Mouse (Mus musculus): ENCODE data around the gene Tubgcp5. TPM values are rescaled to one million over a fixed set of nuclear protein-coding genes. Genes with fewer than 3 reads are reported as not detected.

Gene Tubgcp5
- polyA plus RNA-seq, 1 experiment from 2014 or later = 33.1 TPM

GRCm38 (mm10) chr7:55824468-55824867 lies 30.5 kb downstream of the Tubgcp5 start:
- Histone ChIP-seq H3K9me3 (replicated peaks) (no peaks in the 10 kb centered on the region), H3K4me1 (no peaks in the 10 kb centered on the region), H3K27me3 (ENCODE audit: low read depth, poor library complexity, severe bottlenecking) (no peaks in the 10 kb centered on the region), H3K36me3 (peaks cover 96% of the 10 kb centered on the region), H3K4me3 (no peak overlapping the region), H3K27ac (replicated peaks) (no peak overlapping the region)
- WGBS = 90% methylated on average over 5 of the region's 5 CpGs
- no peak for DNase-seq (ENCODE audit: low spot score)

GRCm38 (mm10) chr7:55827551-55827950 lies 33.6 kb downstream of the Tubgcp5 start:
- H3K36me3 ChIP-seq = peaks cover 92% of the 10 kb centered on the region
- no peak overlapping the region for H3K4me3 ChIP-seq
- no peaks in the 10 kb centered on the region for H3K4me1 ChIP-seq
- DNase-seq (ENCODE audit: low spot score) = no peak
- H3K27ac ChIP-seq (replicated peaks) = no peak overlapping the region
- 90% methylated on average over 9 of the region's 9 CpGs for WGBS
- H3K9me3 ChIP-seq (replicated peaks) = no peaks in the 10 kb centered on the region
- H3K27me3 ChIP-seq (ENCODE audit: low read depth, poor library complexity, severe bottlenecking) = no peaks in the 10 kb centered on the region

- 83% methylated on average over 4 of the region's 4 CpGs for WGBS
- H3K9me3 ChIP-seq (replicated peaks) = no peaks in the 10 kb centered on the region
Observed at GRCm38 (mm10) chr7:55836877-55837276, 42.9 kb downstream of the Tubgcp5 start.

GRCm38 (mm10) chr7:55841445-55841844 lies 47.5 kb downstream of the Tubgcp5 start, which contains the start of gene Cyfip1:
Gene Cyfip1 (plus strand): TSS chr7:55841745.
- no peak for DNase-seq (ENCODE audit: low spot score)
- Histone ChIP-seq H3K9me3 (replicated peaks) (no peaks in the 10 kb centered on the region), H3K4me3 (peak within 1 kb of the TSS; percentile 90), H3K36me3 (peaks cover 8% of the 10 kb centered on the region; the same call in 1 of the 2 replicates), H3K4me1 (peaks cover 19% of the 10 kb centered on the region), H3K27me3 (ENCODE audit: low read depth, poor library complexity, severe bottlenecking) (no peaks in the 10 kb centered on the region), H3K27ac (replicated peaks) (peak within 1 kb of the TSS; percentile 97)
- WGBS = 52% methylated on average over 7 of the region's 7 CpGs

More at GRCm38 (mm10) chr7:55836877-55837276, 42.9 kb downstream of the Tubgcp5 start:
- peaks cover 14% of the 10 kb centered on the region for H3K36me3 ChIP-seq
- peaks cover 8% of the 10 kb centered on the region for H3K4me1 ChIP-seq
- H3K27me3 ChIP-seq (ENCODE audit: low read depth, poor library complexity, severe bottlenecking) = no peaks in the 10 kb centered on the region
- DNase-seq (ENCODE audit: low spot score) = no peak
- H3K4me3 ChIP-seq = no peak overlapping the region
- H3K27ac ChIP-seq (replicated peaks) = no peak overlapping the region

- peak; percentile 89 for DNase-seq (ENCODE audit: low spot score)
- Histone ChIP-seq H3K36me3 (peaks cover 8% of the 10 kb centered on the region; the same call in 1 of the 2 replicates), H3K27ac (replicated peaks) (peak overlapping the region; percentile 97), H3K4me1 (peaks cover 19% of the 10 kb centered on the region), H3K27me3 (ENCODE audit: low read depth, poor library complexity, severe bottlenecking) (no peaks in the 10 kb centered on the region), H3K9me3 (replicated peaks) (no peaks in the 10 kb centered on the region), H3K4me3 (peak overlapping the region; percentile 90)
- under 1% methylated on average over 47 of the region's 47 CpGs for WGBS
Observed at GRCm38 (mm10) chr7:55841977-55842503, 48.1 kb downstream of the Tubgcp5 start.

- DNase-seq (ENCODE audit: low spot score) = no peak
- under 1% methylated on average over 40 of the region's 40 CpGs for WGBS
- peaks cover 8% of the 10 kb centered on the region; the same call in 1 of the 2 replicates for H3K36me3 ChIP-seq
- peaks cover 19% of the 10 kb centered on the region for H3K4me1 ChIP-seq
- no peaks in the 10 kb centered on the region for H3K27me3 ChIP-seq (ENCODE audit: low read depth, poor library complexity, severe bottlenecking)
- peak overlapping the region; percentile 97 for H3K27ac ChIP-seq (replicated peaks)
- H3K4me3 ChIP-seq = peak overlapping the region; percentile 90
- H3K9me3 ChIP-seq (replicated peaks) = no peaks in the 10 kb centered on the region
Observed at GRCm38 (mm10) chr7:55842504-55843152, 48.7 kb downstream of the Tubgcp5 start.

GRCm38 (mm10) chr7:55846606-55847312 lies 52.8 kb downstream of the Tubgcp5 start:
- H3K27ac ChIP-seq (replicated peaks) = no peak overlapping the region
- DNase-seq (ENCODE audit: low spot score) = no peak
- no peaks in the 10 kb centered on the region for H3K9me3 ChIP-seq (replicated peaks)
- H3K4me3 ChIP-seq = no peak overlapping the region
- no peaks in the 10 kb centered on the region for H3K27me3 ChIP-seq (ENCODE audit: low read depth, poor library complexity, severe bottlenecking)
- H3K36me3 ChIP-seq = peaks cover 8% of the 10 kb centered on the region; the same call in 1 of the 2 replicates
- 87% methylated on average over 9 of the region's 9 CpGs for WGBS
- H3K4me1 ChIP-seq = peaks cover 31% of the 10 kb centered on the region

GRCm38 (mm10) chr7:55849948-55850571 lies 56.1 kb downstream of the Tubgcp5 start:
- Histone ChIP-seq H3K4me3 (peak overlapping the region; percentile 31), H3K9me3 (replicated peaks) (no peaks in the 10 kb centered on the region), H3K27me3 (ENCODE audit: low read depth, poor library complexity, severe bottlenecking) (no peaks in the 10 kb centered on the region), H3K27ac (replicated peaks) (peak overlapping the region; percentile 78), H3K4me1 (peaks cover 19% of the 10 kb centered on the region), H3K36me3 (0 out of 2 replicates have a peak, but pooled peaks cover 3% of the 10 kb centered on the region)
- peak; percentile 37 for DNase-seq (ENCODE audit: low spot score)
- 26% methylated on average over 14 of the region's 14 CpGs for WGBS

- no peak for DNase-seq (ENCODE audit: low spot score)
- no peak overlapping the region for H3K4me3 ChIP-seq
- peaks cover 19% of the 10 kb centered on the region for H3K4me1 ChIP-seq
- 87% methylated on average over 3 of the region's 3 CpGs for WGBS
- peaks cover 2% of the 10 kb centered on the region; the same call in 1 of the 2 replicates for H3K36me3 ChIP-seq
- H3K27me3 ChIP-seq (ENCODE audit: low read depth, poor library complexity, severe bottlenecking) = no peaks in the 10 kb centered on the region
- no peaks in the 10 kb centered on the region for H3K9me3 ChIP-seq (replicated peaks)
- no peak overlapping the region for H3K27ac ChIP-seq (replicated peaks)
Observed at GRCm38 (mm10) chr7:55852787-55853186, 58.8 kb downstream of the Tubgcp5 start.

- 96% methylated on average over 3 of the region's 3 CpGs for WGBS
- Histone ChIP-seq H3K4me3 (no peak overlapping the region), H3K4me1 (peaks cover 5% of the 10 kb centered on the region), H3K36me3 (peaks cover 2% of the 10 kb centered on the region; the same call in 1 of the 2 replicates), H3K9me3 (replicated peaks) (no peaks in the 10 kb centered on the region), H3K27ac (replicated peaks) (no peak overlapping the region), H3K27me3 (ENCODE audit: low read depth, poor library complexity, severe bottlenecking) (no peaks in the 10 kb centered on the region)
- no peak for DNase-seq (ENCODE audit: low spot score)
Observed at GRCm38 (mm10) chr7:55855597-55855996, 61.6 kb downstream of the Tubgcp5 start.

- 97% methylated on average over 4 of the region's 4 CpGs for WGBS
- Histone ChIP-seq H3K27me3 (ENCODE audit: low read depth, poor library complexity, severe bottlenecking) (no peaks in the 10 kb centered on the region), H3K9me3 (replicated peaks) (no peaks in the 10 kb centered on the region), H3K27ac (replicated peaks) (no peak overlapping the region), H3K4me3 (no peak overlapping the region), H3K4me1 (no peaks in the 10 kb centered on the region), H3K36me3 (peaks cover 2% of the 10 kb centered on the region; the same call in 1 of the 2 replicates)
- no peak for DNase-seq (ENCODE audit: low spot score)
Observed at GRCm38 (mm10) chr7:55856741-55857140, 62.8 kb downstream of the Tubgcp5 start.

- H3K27ac ChIP-seq (replicated peaks) = no peak overlapping the region
- no peaks in the 10 kb centered on the region for H3K27me3 ChIP-seq (ENCODE audit: low read depth, poor library complexity, severe bottlenecking)
- peaks cover 3% of the 10 kb centered on the region for H3K36me3 ChIP-seq
- H3K9me3 ChIP-seq (replicated peaks) = no peaks in the 10 kb centered on the region
- no peak for DNase-seq (ENCODE audit: low spot score)
- 85% methylated on average over 2 of the region's 2 CpGs for WGBS
- no peak overlapping the region for H3K4me3 ChIP-seq
- H3K4me1 ChIP-seq = no peaks in the 10 kb centered on the region
Observed at GRCm38 (mm10) chr7:55857729-55858128, 63.8 kb downstream of the Tubgcp5 start.
